Mouse (Mus musculus): ENCODE measurements at regions not wholly inside any gene's neighbourhood (a gene's known extent, or its start where the extent isn't known, plus 50 kb on each side); places are given as distances from the start of the nearest gene placed in this dataset.

DNA sequence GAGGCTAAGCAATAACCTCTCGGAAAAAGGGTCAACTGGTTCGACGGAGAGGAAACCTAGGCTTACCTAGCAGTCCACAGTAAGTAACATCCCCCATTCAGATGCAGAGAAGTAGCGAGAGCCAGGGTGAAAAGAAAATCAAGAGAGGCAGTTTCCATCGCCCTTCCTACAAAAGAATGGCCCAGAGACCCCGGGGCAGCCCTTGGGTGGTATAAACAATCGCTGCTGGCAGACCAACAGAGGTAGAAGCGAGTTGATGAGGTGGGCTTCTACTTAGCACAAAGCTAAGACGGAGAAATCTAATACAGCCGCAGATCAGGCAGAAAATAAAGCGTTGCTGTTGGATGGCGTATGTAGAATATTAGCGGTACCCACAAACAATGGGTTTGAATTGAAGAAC, 57.8 kb upstream of the Arl15 start:
- no peak for ATAC-seq (ENCODE audit: low FRiP score)
- H3K4me1 ChIP-seq = peaks cover 12% of the 10 kb centered on the region
- H3K4me3 ChIP-seq (replicated peaks) = no peak overlapping the region
- no peaks in the 10 kb centered on the region for H3K27me3 ChIP-seq (replicated peaks)
- 78% methylated on average over 13 of the region's 13 CpGs for WGBS
- H3K9ac ChIP-seq (replicated peaks) = no peak overlapping the region
- H3K4me2 ChIP-seq = no peak overlapping the region
- H3K27ac ChIP-seq (replicated peaks) = no peak overlapping the region
- no peaks in the 10 kb centered on the region for H3K36me3 ChIP-seq
- no peaks in the 10 kb centered on the region for H3K9me3 ChIP-seq (replicated peaks)

DNA sequence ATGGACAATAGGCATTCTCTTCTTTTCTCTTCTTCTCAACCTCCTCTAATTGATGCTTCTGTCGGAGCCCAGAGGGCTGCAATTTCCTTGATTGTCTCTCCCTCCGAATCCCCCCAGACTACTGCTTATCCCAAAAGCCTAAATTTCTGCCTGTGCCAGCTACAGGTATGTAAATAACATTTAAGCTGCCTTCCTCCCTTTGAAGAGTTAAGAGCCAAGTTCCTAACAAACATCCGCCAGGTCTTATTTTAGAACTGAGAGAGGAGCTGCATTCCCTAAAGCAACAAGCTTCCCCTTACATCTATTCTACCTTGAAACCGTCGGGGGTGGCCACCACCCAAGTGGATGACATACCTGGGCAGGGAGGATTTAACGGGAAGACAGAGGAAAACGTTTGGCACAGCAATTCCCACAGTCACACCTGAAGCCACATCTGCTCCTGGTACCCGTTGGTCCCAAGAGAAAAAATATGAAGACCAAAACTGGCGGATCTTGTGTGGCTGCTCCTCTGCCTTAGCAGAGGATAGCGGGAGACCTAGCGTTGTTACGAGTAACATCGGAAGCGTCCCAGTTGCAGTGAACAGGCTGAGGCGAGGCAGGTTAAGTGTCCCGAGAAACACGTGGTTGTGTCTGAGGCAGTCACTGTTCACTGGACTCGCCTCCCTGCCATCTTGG, 58.6 kb upstream of the Arl15 start:
- H3K36me3 ChIP-seq = no peaks in the 10 kb centered on the region
- H3K27ac ChIP-seq (replicated peaks) = no peak overlapping the region
- no peak overlapping the region for H3K4me2 ChIP-seq
- H3K4me1 ChIP-seq = peaks cover 12% of the 10 kb centered on the region
- ATAC-seq (ENCODE audit: low FRiP score) = no peak
- WGBS = 53% methylated on average over 18 of the region's 18 CpGs
- H3K4me3 ChIP-seq (replicated peaks) = no peak overlapping the region
- no peaks in the 10 kb centered on the region for H3K27me3 ChIP-seq (replicated peaks)
- no peaks in the 10 kb centered on the region for H3K9me3 ChIP-seq (replicated peaks)
- no peak overlapping the region for H3K9ac ChIP-seq (replicated peaks)

DNA sequence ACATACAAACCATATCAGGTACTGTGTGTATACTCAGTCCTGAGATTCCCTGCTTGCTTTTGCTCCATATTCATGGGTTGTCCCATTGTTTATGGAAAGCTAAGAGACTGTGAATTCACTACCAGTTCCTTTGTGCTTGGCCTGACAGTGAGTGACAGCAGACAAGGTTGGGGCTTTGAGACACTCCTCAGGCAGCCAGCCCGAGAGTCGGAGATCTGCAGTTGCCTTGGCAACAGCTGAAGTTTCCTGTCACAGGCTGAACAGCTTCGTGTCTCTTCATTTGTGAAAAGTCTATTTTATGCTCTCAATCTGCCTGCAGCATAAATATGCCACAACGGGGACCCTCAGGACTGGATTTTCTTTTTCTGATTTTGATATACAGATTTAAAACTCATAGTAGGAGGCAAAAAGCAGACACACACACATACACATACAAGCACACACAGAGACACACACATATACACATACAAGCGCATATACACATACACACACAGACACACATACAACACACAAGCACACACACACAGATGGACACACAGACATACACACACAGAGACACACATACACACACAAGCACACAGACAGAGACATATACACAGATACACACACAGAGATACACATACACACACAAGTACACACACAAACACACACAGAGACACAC, 60.0 kb upstream of the Arl15 start:
- no peaks in the 10 kb centered on the region for H3K27me3 ChIP-seq (replicated peaks)
- ATAC-seq (ENCODE audit: low FRiP score) = peak; percentile 88
- no peak overlapping the region for H3K9ac ChIP-seq (replicated peaks)
- H3K4me2 ChIP-seq = no peak overlapping the region
- no peak overlapping the region for H3K4me3 ChIP-seq (replicated peaks)
- H3K4me1 ChIP-seq = peaks cover 12% of the 10 kb centered on the region
- 22% methylated on average over 5 of the region's 5 CpGs for WGBS
- H3K27ac ChIP-seq (replicated peaks) = peak overlapping the region; percentile 45
- H3K36me3 ChIP-seq = no peaks in the 10 kb centered on the region
- H3K9me3 ChIP-seq (replicated peaks) = no peaks in the 10 kb centered on the region

DNA sequence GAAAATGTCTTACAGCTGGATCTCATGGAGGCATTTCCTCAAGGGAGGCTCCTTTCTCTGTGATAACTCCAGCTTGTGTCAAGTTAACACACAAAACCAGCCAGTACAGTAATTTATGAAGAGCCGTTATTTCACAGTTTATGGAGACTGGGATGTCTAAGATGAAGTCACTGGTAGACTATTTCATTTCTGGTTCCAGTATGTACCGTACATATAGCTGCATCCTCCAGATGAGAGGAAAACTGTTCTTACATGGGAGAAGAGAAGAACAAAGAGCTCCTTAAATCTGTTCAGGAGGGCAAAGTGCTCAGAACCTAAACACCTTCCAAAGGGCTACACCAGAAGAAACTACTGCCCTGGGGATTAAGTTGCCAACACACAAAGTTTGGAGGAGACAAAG, 60.6 kb upstream of the Arl15 start:
- ATAC-seq (ENCODE audit: low FRiP score) = 0 out of 2 replicates have a peak, but pooled peaks have one; percentile 23
- no peaks in the 10 kb centered on the region for H3K36me3 ChIP-seq
- peaks cover 12% of the 10 kb centered on the region for H3K4me1 ChIP-seq
- H3K27me3 ChIP-seq (replicated peaks) = no peaks in the 10 kb centered on the region
- H3K9me3 ChIP-seq (replicated peaks) = no peaks in the 10 kb centered on the region
- peak overlapping the region; percentile 45 for H3K27ac ChIP-seq (replicated peaks)
- H3K9ac ChIP-seq (replicated peaks) = no peak overlapping the region
- 53% methylated on average over 2 of the region's 2 CpGs for WGBS
- no peak overlapping the region for H3K4me2 ChIP-seq
- no peak overlapping the region for H3K4me3 ChIP-seq (replicated peaks)

DNA sequence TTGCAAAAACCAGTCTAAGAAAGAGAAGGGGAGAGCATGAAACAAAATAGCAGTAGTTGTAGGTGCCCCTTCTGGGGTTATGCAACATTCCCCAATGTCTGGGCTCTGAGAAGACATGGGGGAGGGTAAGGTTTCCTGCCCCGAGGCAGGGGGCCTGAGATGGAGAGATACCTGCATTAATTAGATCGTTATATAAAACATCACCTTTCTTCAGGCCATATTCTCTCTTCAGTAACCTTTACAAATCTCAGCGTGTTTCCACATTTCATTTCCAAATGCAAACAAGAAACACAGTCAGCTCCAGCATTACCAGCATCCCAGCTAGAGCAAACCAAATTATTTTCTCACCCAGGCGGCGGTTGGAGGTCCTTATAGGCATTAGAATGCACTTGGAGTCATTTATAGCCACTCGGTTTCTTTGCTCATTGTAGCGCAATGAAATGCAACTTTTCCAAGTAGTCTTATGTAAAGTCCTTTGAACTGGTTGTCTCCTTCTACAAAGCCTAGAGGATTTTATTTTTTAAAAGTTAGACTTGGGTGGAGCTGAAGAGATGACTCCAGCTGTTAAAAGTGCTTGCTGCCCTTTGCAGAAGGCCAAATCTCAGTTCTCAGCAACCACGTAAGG, 63.4 kb upstream of the Arl15 start:
- H3K4me1 ChIP-seq = peaks cover 12% of the 10 kb centered on the region
- no peak overlapping the region for H3K4me2 ChIP-seq
- no peak overlapping the region for H3K4me3 ChIP-seq (replicated peaks)
- H3K27me3 ChIP-seq (replicated peaks) = no peaks in the 10 kb centered on the region
- 26% methylated on average over 8 of the region's 8 CpGs for WGBS
- no peak overlapping the region for H3K9ac ChIP-seq (replicated peaks)
- no peaks in the 10 kb centered on the region for H3K36me3 ChIP-seq
- no peak for ATAC-seq (ENCODE audit: low FRiP score)
- no peaks in the 10 kb centered on the region for H3K9me3 ChIP-seq (replicated peaks)
- H3K27ac ChIP-seq (replicated peaks) = no peak overlapping the region

DNA sequence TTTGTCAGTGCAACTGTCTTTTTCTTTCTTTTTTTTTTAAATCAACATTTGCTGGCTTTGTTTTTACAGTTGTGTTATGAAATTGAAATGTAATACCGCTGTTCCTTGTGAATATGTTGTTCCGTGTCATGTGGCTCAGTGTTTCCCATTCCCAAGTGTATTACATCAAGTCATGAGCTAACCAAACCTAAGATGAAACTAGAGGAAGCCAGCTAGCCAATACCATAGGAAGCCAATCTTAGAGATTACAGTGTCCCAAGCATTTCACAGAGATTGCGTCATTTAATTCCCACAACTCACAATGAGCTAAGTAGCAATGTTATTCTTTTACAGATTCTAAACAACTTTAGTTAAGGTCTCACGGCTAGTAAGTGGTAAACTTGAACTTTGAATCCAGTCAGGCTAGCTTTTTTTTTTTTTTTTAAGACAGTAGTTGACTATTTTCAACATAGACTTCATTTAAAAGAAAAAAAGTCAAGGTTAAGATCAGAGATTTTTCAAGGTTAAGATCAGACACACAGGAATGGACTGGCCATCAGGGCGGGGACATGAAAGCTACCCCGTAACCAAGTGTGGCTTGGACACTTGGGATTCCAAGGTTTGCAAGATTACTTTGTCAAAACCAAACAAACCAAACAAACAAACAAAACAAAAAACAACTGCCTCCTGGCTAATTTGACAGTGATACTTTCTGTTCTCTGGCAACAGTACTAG, 64.1 kb upstream of the Arl15 start:
- Histone ChIP-seq H3K4me3 (replicated peaks) (no peak overlapping the region), H3K36me3 (no peaks in the 10 kb centered on the region), H3K4me1 (peaks cover 15% of the 10 kb centered on the region), H3K9ac (replicated peaks) (no peak overlapping the region), H3K27me3 (replicated peaks) (no peaks in the 10 kb centered on the region), H3K27ac (replicated peaks) (no peak overlapping the region), H3K4me2 (no peak overlapping the region), H3K9me3 (replicated peaks) (no peaks in the 10 kb centered on the region)
- no peak for ATAC-seq (ENCODE audit: low FRiP score)
- 90% methylated on average over 6 of the region's 6 CpGs for WGBS

DNA sequence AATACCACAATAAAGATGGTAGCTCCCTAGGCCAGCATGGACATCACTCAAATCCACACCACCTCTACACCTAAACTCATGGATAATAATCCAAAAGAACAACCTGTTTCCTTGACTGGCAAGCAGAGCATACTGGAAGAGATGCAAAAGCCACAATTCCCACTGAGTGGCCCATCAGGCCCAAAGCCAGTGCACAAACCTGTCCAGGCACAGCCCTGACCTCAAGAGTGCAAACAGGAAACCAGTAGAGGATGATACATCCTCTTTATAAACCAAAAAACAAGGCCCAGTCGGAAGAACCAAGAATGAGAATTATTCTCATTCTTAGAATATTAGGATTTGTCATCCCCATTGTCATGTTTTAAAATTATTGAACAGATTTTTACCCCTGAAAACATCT, 64.7 kb upstream of the Arl15 start:
- 94% methylated on average over 1 of the region's 1 CpGs for WGBS
- H3K4me3 ChIP-seq (replicated peaks) = no peak overlapping the region
- H3K36me3 ChIP-seq = no peaks in the 10 kb centered on the region
- no peak overlapping the region for H3K4me2 ChIP-seq
- no peak overlapping the region for H3K9ac ChIP-seq (replicated peaks)
- ATAC-seq (ENCODE audit: low FRiP score) = no peak
- H3K4me1 ChIP-seq = peaks cover 16% of the 10 kb centered on the region
- H3K9me3 ChIP-seq (replicated peaks) = no peaks in the 10 kb centered on the region
- H3K27ac ChIP-seq (replicated peaks) = no peak overlapping the region
- H3K27me3 ChIP-seq (replicated peaks) = no peaks in the 10 kb centered on the region

DNA sequence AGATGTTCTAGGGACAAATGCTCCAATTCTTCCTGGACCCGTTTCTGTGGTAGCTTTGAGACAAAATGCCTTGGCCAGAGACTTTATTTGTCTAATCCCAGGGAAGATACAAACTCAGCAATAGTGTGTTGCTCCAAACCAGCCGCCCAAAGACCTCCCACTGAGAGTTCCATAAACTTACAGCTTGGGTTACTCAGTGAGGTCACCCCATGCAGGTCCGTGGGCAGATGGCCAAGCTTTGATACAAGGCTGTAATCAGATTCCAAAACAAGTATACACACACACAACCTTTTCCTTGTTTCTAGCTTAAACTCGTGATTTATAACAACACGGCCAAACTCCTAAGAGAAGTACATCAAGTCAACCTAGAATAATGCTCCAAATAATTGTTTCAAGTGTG, 64.6 kb upstream of the Hspb3 start:
- Histone ChIP-seq H3K27ac (replicated peaks) (no peak overlapping the region), H3K9ac (replicated peaks) (no peak overlapping the region), H3K4me2 (no peak overlapping the region), H3K4me3 (replicated peaks) (no peak overlapping the region), H3K36me3 (no peaks in the 10 kb centered on the region), H3K9me3 (replicated peaks) (no peaks in the 10 kb centered on the region), H3K27me3 (replicated peaks) (no peaks in the 10 kb centered on the region), H3K4me1 (peaks cover 4% of the 10 kb centered on the region; the same call in 1 of the 2 replicates)
- WGBS = 38% methylated on average over 5 of the region's 5 CpGs
- ATAC-seq (ENCODE audit: low FRiP score) = no peak

DNA sequence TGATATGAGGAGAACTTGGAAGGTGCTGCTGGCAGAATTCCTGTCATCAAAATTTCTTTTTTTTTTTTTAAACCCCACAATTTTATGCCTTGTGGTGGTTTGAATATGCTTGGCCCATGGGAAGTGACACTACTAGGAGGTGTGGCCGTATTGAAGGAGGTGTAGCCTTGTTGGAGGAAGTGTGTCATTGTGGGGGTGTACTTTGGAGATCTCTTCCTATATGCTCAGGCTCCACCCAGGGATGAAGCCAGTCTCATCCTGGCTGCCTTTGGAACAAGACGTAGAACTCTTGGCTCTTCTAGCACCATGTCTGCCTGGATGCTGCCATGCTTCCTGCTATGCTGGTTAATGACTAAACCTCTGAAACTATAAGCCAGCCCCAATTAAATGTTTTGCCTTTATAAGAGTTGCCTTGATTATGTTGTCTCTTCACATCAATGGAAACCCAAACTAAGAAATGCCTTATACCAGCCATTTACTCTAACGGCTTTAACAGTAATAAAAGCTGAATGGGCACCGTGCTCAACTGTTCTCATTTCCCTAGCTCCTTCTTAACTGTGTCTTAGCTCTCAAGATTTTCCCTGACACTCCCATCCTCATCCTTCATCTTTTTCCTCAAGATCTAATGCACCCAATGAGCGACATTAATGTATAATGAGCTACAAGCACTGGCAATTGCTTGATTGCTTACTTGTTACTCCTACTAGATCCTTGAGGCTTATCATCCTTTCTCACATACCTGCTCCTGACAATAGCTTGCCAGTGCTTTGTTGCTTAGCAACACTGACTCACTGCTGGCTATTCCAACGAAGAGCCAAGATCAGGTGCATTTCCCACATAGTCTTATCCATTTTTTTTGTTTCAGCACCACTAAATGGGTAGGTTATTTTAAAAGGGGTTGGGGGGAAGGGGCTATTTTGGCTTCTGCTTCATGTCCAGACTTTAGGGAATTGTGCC, 61.7 kb upstream of the Hspb3 start:
- ATAC-seq (ENCODE audit: low FRiP score) = peak; percentile 93
- H3K9ac ChIP-seq (replicated peaks) = no peak overlapping the region
- 58% methylated on average over 6 of the region's 6 CpGs for WGBS
- no peak overlapping the region for H3K4me2 ChIP-seq
- H3K36me3 ChIP-seq = no peaks in the 10 kb centered on the region
- H3K4me3 ChIP-seq (replicated peaks) = no peak overlapping the region
- peaks cover 4% of the 10 kb centered on the region; the same call in 1 of the 2 replicates for H3K4me1 ChIP-seq
- no peaks in the 10 kb centered on the region for H3K27me3 ChIP-seq (replicated peaks)
- peak overlapping the region; percentile 54; the same call in 1 of the 2 replicates for H3K27ac ChIP-seq (replicated peaks)
- H3K9me3 ChIP-seq (replicated peaks) = no peaks in the 10 kb centered on the region

DNA sequence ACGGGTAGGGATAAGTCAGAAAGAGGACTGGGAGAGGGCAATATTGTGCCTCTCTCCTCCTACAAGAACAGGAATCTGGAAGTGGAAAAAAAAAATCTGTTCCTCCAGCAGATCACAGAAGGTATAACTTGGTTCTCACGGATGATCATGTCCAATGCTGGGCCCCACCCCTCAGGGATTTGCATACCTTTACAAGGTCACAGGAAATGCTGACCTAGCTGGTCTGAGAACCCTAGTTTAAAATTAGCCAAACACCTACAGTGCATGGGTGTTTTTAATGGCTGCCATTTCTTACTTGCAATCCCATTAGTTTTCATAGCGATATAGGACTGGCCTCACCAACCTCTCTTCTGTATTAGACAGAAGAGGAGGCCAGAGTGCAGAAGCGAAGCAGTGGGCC, 51.8 kb upstream of the Hspb3 start:
- Histone ChIP-seq H3K9me3 (replicated peaks) (no peaks in the 10 kb centered on the region), H3K9ac (replicated peaks) (no peak overlapping the region), H3K36me3 (no peaks in the 10 kb centered on the region), H3K27me3 (replicated peaks) (no peaks in the 10 kb centered on the region), H3K4me1 (no peaks in the 10 kb centered on the region), H3K4me2 (no peak overlapping the region), H3K4me3 (replicated peaks) (no peak overlapping the region), H3K27ac (replicated peaks) (no peak overlapping the region)
- ATAC-seq (ENCODE audit: low FRiP score) = no peak
- 91% methylated on average over 4 of the region's 4 CpGs for WGBS

DNA sequence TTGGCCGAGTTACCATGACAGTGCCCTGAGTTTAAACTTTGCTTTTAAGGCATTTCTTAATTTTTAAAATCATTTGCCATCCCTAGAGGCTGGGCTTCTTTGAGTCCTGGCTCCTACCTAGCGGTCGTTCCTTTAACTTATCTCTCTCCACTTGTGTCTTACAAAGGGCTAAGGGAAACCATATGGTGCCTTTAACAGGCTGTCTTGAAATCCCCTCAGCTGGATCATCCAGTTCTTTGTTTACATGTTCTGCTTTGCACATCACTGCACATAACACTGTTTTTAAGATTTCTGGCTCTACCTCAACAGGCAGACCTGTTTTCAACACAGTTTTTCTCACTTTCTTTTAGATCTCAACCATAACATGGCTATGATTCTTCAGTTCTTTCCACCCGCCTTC, 50.4 kb upstream of the Hspb3 start:
- no peak overlapping the region for H3K27ac ChIP-seq (replicated peaks)
- H3K27me3 ChIP-seq (replicated peaks) = no peaks in the 10 kb centered on the region
- no peaks in the 10 kb centered on the region for H3K36me3 ChIP-seq
- H3K4me3 ChIP-seq (replicated peaks) = no peak overlapping the region
- WGBS = 57% methylated on average over 4 of the region's 4 CpGs
- no peak overlapping the region for H3K9ac ChIP-seq (replicated peaks)
- no peaks in the 10 kb centered on the region for H3K9me3 ChIP-seq (replicated peaks)
- no peak for ATAC-seq (ENCODE audit: low FRiP score)
- H3K4me2 ChIP-seq = no peak overlapping the region
- H3K4me1 ChIP-seq = no peaks in the 10 kb centered on the region
